Mouse (Mus musculus) embryo, embryonic 10.5 days (tissue): ENCODE measurements around the gene Slit2.

ENCODE experiments used
- DNase-seq: peaks from one replicate; pipeline ENCODE4 v3.0.0-alpha.2; 2015; ENCODE audit warnings: low spot score

Gene Slit2

GRCm38 (mm10) chr5:48230430-48231080 is 247.6 kb downstream of the Slit2 start:
- no peak for DNase-seq

- no peak for DNase-seq
These were observed 251.8 kb downstream of the Slit2 start for GRCm38 (mm10) chr5:48234728-48235127.

DNA sequence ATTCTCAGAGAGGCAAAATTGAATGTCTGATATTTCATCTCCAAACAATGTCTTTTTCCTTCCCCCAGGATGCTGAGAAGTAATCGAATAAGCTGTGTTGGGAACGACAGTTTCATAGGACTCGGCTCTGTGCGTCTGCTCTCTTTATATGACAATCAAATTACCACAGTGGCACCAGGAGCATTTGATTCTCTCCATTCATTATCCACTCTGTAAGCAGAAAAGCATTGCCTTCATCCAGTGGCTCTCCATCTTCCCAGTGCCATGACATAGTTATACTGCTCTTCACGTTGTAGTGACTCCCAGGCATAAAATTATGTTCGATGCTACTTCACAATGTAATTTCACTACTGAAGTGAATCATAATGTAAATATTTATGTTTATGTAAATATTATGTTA is 252.3 kb downstream of the Slit2 start:
- no peak for DNase-seq

DNA sequence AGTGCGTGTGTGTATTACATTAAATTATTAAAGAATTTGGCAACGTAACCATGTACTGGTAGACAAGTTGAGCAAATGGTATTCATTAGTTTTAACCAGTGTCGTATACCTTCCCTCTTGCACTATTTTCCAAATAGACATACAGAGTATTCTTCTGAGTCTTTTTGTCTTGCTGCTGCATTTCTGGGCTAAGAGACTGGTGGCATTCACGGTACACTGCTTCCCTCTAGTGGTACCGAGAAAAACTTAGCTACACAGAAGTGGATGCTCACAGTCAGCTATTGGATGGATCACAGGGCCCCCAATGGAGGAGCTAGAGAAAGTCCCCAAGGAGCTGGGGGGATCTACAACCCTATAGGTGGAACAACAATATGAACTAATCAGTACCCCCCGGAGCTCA is 257.8 kb downstream of the Slit2 start:
- peak; percentile 77 for DNase-seq

- no peak for DNase-seq
These were observed 265.4 kb downstream of the Slit2 start for GRCm38 (mm10) chr5:48248327-48248726.

DNA sequence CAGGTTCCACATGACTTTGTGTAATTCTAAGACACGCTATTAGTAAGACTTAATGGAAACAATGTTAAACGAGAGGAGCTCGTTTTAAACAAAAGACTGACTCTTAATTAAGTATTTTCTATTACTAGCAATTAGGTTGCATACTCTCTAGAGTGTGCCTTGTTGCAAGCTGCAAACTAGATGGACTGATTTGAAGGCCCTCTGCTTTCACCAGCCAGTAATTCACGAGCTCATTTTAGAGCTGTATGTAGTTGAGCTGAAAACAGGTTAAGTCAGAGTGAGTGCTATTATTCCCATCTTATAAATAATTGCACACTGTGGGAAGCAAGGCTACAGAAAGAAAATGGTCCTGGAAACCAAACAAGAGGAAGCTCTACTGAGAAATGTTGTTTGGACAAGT is 294.6 kb downstream of the Slit2 start:
- DNase-seq, result no peak

DNA sequence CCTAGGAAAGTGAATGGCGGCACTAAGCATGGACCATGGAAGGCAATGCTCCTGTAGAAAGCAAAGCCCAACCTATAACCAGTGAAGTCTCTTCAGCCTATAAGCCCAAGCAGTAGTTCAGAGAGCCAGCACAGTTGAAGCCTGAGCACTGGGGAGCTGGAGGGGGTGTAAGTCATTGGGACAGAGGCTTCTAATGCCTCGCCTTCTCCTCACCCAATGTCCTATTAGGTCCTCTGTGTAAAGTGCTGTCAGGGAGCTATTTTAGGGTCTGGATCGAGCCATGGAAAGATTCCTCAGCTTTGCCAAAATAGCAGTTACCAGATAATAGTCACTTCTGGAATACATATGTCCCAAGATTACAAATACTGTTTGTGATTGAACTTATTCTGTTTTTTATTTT is 318.2 kb downstream of the Slit2 start:
- no peak for DNase-seq

DNA sequence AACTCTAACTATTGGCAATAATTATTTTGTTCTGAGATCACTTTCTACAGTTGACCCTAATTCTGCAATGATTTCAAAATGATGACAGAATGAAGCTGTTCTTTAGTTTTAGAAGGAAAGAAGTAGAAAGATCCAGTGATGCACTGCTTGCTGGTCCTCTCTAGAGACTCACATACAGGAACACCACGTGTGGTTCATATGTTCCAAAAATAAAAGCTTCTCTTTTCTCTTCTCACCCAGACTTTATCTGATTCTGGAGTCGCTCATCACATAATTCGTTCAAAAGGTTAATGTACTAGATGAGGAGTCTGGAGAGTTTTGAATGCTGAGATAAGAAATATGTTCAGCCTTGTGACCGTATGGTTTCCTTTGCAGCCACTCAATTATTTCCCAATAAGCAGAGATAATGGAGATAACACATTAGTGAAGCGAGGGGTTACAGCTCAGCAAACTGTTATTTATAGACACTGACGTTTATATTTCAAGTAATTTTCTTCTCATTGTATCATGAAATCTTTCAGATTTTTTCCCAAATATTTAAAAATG is 332.2 kb downstream of the Slit2 start:
- no peak for DNase-seq

DNA sequence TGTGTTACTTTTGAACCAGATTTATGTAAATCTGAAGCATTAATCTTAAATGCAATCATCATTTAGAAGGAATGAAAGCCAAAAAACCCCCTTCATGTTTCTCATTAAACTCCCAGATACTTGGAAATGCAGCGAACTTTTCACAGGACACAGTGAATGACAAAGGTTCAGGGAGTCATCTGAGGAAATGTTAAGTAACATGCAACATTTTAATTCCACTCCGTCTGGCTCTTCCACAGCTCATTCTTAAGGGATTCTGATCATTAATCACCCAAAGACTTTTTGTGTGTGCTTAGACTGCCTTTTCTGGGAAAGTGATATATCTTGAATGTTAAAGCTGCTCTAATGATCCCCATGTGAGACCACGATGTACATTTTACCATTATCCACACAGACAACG is 337.7 kb downstream of the Slit2 start:
- DNase-seq, result no peak

DNA sequence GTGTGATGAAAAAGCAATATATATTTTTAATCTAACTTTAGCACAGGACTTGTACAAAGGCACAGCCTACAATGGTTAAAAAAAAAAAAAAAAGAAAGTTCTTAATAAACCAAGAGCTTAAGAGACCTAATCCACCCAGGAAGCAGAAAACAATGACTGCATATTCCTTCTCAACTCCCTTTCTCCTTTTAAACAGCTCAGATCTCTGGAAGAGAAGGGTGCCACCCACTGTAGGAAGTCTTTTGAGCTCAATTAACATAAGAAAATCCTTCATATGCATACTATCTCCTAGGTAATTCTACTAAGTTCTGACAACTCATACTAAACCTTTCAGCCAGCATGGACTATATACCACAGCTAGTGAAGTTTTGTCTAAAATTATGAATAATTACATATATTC is 343.3 kb downstream of the Slit2 start:
- no peak for DNase-seq

- no peak for DNase-seq
These were observed 344.7 kb downstream of the Slit2 start, which contains the start of gene 5730480H06Rik for GRCm38 (mm10) chr5:48327652-48328051. TSS of gene 5730480H06Rik (plus strand) at chr5:48327952.

DNA sequence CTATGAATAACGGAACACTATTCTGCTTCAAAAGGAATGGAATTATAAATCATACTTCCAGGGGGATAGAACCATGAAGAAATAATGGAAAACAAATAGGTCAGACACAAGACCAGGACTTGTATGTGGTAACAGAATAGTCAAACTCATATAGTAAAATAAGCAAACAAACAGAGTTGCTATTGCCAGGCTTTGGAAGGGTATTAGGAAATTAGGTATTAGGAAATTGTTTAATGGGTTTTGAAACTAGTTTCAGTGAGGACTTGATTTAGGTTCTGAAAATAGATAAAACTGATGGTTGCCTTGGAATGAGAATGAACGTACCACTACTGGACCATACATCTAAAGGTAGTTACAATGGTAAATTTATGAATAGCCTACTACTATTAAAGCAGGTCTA is 346.8 kb downstream of the Slit2 start:
- DNase-seq, result no peak

DNA sequence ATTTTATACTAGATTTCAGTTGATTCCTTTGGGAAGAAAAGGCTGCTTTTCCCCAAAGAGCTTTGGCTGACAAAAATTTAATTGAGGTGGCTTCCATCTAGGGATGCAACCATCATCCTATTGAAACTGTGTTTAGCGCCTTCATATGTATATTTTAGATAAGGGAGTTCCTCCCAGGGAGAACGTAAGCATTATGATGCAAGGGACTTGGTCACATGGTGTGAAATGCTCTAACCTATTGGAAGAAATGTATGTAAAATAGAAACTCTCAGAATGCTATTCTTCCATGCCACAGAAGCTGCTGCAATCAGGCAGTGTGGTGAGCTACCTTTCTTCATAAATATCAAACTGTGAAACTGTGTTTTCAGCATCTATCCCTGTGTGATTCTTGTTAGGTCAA is 347.9 kb downstream of the Slit2 start:
- DNase-seq, result no peak

- peak; percentile 38 for DNase-seq
These were observed 348.5 kb downstream of the Slit2 start for GRCm38 (mm10) chr5:48331441-48331840.

GRCm38 (mm10) chr5:48333407-48333806 is 350.5 kb downstream of the Slit2 start:
- DNase-seq, result no peak

DNA sequence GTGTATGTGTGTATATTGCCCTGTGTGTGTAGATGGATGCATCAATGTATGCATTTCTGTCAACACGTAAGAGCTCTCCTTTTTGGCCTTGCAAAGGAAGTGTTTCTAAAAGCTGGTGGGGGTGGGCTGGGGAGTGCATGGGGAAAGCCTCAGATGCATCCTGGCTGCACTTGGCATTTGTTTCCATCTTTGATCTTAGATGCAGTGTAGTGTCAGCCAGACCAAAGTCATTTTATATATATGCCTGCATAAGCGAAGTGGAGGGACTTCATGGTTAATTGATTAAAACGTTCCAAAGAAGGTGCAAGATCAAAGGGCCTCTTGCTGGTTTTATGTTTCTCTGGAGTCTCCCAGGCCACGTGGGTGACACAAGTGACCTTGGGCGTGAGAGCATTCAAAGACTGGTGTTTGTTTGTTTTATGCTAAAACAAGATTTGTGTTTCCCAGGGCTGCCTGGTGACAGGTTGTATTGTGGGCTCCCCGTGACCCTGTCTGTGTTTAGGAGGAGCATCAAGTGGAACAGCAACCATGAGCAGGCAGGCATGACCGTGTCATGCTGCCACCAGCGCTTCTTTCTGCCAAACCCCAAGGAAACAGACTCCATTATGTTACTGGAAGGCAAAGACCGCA is 351.1 kb downstream of the Slit2 start:
- DNase-seq, result peak; percentile 73

DNA sequence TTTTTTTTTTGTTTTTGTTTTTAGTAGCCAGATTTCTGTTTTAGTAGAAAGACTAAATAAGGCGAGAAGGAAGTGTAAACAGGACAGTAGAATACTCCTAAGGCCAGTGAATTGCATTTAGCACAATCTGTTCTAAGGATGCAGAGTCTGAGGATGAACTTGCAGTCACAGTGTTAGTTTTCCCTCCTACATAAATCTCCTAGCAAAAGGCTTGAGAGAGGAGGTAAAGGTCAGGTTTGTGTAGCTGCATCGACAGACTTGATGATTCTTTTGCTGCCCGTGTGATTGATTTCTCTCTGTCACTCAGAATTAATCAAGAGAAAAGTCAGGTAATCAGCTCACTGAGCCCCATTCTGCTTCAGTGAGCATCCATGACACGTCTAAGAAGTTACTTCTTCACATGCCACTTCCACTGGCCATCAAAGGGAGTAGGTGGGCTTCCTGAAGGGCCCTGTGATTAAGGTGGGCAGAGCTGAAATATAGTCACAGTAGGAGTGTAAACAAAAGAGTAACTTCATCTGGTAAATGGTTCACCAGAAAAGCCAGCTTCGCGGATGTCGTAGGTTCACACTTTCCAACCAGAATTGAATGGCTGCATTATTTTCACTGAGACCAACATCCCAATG is 358.0 kb downstream of the Slit2 start:
- no peak for DNase-seq

GRCm38 (mm10) chr5:48345095-48345982 is 362.4 kb downstream of the Slit2 start:
- DNase-seq, result peak; percentile 82

GRCm38 (mm10) chr5:48345983-48346648 is 363.2 kb downstream of the Slit2 start:
- no peak for DNase-seq

- no peak for DNase-seq
These were observed 366.4 kb downstream of the Slit2 start for GRCm38 (mm10) chr5:48349309-48349708.
